Mouse (Mus musculus): ENCODE results near the gene Etv6. TPM values are rescaled to one million over a fixed set of nuclear protein-coding genes. Genes with fewer than 3 reads are reported as not detected.

Etv6 gene
- polyA plus RNA-seq, 1 experiment: 1.1 TPM

DNA sequence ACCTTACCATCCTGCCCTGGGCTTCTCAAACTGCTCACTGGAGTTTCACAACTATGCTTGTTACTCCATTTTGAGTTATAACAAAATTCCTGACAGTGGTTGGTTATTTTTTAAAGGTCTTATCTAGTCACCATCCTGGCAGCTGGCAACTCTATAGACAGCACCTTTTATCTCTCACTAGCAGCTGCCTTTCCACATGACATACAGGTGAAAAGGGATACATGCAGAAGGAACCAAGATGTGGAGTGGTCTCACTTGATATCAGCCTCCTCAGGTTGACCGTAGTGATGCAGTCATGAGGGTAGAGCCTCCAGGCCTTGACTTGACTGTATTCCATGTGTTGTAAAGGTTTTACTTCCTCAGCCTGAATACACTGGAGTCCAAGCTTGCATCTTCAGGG is 74.2 kb downstream of the Etv6 start:
- H3K9me3 ChIP-seq (ENCODE audit: control insufficient read depth, low read length): no peaks in the 10 kb centered on the region
- no peak for TF ChIP-seq GATA1 (IDR thresholded peaks at IDR 0.05; ENCODE audit: low read length)
- no peak for TF ChIP-seq TAL1 (IDR thresholded peaks at IDR 0.05; ENCODE audit: low read length)
- no peaks in the 10 kb centered on the region for H3K36me3 ChIP-seq (ENCODE audit: control insufficient read depth)
- peaks cover 12% of the 10 kb centered on the region for H3K4me1 ChIP-seq (ENCODE audit: control insufficient read depth)
- no peak overlapping the region for H3K4me3 ChIP-seq (replicated peaks)
- H3K27me3 ChIP-seq (ENCODE audit: control insufficient read depth): no peaks in the 10 kb centered on the region

DNA sequence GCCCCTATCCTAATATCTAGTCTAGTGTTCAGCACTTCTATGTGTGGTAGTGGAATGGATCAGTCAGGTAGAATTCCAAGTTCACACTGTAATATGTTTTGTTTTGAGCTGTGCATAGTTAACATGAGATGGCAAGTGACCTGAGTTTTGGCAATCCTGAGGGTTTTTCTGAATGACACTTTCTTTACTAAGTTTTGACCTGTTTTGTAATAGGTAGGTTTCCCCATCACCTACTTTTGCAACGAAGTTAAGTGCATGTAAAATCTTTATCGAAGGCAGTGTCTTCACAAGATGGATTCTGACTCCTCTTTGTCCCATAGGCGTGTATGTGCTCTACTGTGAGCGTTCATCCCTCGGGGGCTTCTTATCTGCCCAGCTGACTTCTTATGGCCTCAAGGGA is 74.7 kb downstream of the Etv6 start:
- Histone ChIP-seq H3K36me3 (ENCODE audit: control insufficient read depth) (no peaks in the 10 kb centered on the region), H3K4me3 (replicated peaks) (no peak overlapping the region), H3K27me3 (ENCODE audit: control insufficient read depth) (no peaks in the 10 kb centered on the region), H3K9me3 (ENCODE audit: control insufficient read depth, low read length) (no peaks in the 10 kb centered on the region), H3K4me1 (ENCODE audit: control insufficient read depth) (peaks cover 12% of the 10 kb centered on the region)
- TF ChIP-seq GATA1 (IDR thresholded peaks at IDR 0.05; ENCODE audit: low read length) (no peak), TAL1 (IDR thresholded peaks at IDR 0.05; ENCODE audit: low read length) (no peak)

DNA sequence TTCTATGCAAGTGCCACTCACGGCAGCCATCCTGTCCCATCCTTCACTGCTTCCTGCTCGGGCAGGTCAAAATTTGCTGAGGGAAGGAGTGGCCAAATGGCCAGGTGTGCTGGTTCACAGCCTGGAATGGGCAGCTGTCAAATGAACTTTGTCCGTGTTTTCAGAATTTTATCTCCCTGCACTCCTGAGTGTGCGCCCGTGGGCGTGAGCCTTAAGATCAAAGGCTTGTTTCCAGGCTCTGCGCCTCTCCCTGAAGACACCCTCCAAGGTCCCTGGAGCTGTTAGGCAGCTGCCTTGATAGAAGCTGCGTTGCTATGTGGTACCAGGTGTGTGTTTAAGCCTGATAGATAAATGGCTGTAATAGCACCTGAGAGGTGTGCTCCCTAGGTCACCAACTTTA is 76.1 kb downstream of the Etv6 start:
- peaks cover 12% of the 10 kb centered on the region for H3K4me1 ChIP-seq (ENCODE audit: control insufficient read depth)
- TF ChIP-seq TAL1 (IDR thresholded peaks at IDR 0.05; ENCODE audit: low read length) (no peak), GATA1 (IDR thresholded peaks at IDR 0.05; ENCODE audit: low read length) (no peak)
- no peaks in the 10 kb centered on the region for H3K9me3 ChIP-seq (ENCODE audit: control insufficient read depth, low read length)
- H3K27me3 ChIP-seq (ENCODE audit: control insufficient read depth): no peaks in the 10 kb centered on the region
- H3K4me3 ChIP-seq (replicated peaks): no peak overlapping the region
- H3K36me3 ChIP-seq (ENCODE audit: control insufficient read depth): no peaks in the 10 kb centered on the region

DNA sequence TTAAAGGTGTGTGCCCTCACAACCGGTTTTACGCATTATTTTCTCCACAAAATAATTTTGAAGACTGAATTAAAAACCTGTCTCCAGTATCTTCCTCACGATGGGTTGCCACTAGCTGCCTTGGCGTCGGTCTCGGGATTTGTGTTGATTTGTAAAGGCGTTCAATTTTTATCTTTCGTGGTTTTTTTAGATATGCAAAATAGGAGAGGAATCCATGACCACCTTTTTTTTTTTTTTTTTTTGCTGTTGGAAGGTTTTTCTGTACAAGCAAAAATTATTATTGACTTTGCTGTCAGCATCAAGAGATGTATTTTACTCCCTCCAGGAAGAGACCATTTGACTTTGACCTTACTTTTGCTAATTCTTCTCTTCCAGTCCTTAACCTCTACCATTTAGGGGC is 77.3 kb downstream of the Etv6 start:
- TF ChIP-seq TAL1 (IDR thresholded peaks at IDR 0.05; ENCODE audit: low read length): no peak
- no peak for TF ChIP-seq GATA1 (IDR thresholded peaks at IDR 0.05; ENCODE audit: low read length)
- Histone ChIP-seq H3K27me3 (ENCODE audit: control insufficient read depth) (no peaks in the 10 kb centered on the region), H3K4me1 (ENCODE audit: control insufficient read depth) (peaks cover 18% of the 10 kb centered on the region), H3K36me3 (ENCODE audit: control insufficient read depth) (no peaks in the 10 kb centered on the region), H3K9me3 (ENCODE audit: control insufficient read depth, low read length) (no peaks in the 10 kb centered on the region), H3K4me3 (replicated peaks) (no peak overlapping the region)

DNA sequence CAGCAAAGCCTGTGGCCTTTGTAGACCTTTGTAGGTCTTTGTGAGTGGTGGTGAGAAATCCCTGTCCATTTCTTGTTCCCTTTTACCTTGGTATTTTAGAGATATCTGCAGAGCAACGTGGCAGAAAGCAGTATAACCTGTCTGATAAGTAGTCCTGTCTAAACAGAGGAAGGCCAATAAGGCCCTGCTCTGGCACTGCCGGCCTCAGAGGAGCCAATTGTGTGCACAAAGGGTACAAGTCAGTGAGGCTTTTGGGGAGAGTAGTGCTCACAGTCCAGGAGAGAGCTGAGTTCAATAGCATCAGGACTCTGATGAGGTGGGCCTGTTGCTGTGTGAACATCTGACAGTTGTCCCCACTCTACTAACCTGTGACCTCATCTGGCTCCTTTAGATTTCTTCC is 77.7 kb downstream of the Etv6 start:
- H3K4me3 ChIP-seq (replicated peaks): no peak overlapping the region
- H3K9me3 ChIP-seq (ENCODE audit: control insufficient read depth, low read length): no peaks in the 10 kb centered on the region
- no peaks in the 10 kb centered on the region for H3K27me3 ChIP-seq (ENCODE audit: control insufficient read depth)
- TF ChIP-seq TAL1 (IDR thresholded peaks at IDR 0.05; ENCODE audit: low read length): no peak
- TF ChIP-seq GATA1 (IDR thresholded peaks at IDR 0.05; ENCODE audit: low read length): no peak
- peaks cover 19% of the 10 kb centered on the region for H3K4me1 ChIP-seq (ENCODE audit: control insufficient read depth)
- no peaks in the 10 kb centered on the region for H3K36me3 ChIP-seq (ENCODE audit: control insufficient read depth)

DNA sequence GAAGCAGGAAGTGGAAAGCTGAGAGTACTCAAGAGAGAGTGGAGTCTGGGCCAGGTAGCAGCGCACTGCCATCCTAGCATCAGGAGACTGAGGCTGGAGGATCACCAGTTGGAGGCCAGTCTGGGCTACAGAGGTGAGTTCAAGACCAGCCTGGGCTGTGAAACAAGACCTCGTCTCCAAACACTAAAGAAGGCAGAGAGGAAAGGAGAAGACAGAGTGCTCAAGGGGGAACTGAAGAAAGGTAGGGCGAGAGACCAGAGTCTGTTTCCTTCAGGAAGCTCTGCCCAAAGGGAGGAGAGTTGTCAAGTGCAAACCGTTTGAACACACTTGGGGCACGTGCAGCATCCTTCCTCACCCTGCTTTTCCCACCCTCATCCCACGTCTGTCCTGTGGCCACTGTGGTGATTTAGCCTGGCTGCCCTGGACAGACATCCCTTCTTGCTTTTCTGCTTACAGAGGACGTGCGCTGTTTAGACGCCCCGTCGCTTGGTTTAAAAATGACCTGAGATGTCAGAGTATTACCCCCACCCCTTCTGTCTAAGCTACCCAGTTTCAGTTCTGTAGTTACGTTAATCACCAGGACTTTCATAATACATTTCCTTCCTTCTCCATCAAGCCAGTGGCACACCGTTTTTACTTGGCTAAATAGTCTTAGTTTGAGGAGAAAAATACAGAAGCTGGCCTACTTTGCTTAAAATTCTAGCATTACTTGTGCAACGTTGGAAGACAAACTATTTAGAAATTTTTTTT is 79.9 kb downstream of the Etv6 start:
- Histone ChIP-seq H3K27me3 (ENCODE audit: control insufficient read depth) (no peaks in the 10 kb centered on the region), H3K36me3 (ENCODE audit: control insufficient read depth) (no peaks in the 10 kb centered on the region), H3K9me3 (ENCODE audit: control insufficient read depth, low read length) (no peaks in the 10 kb centered on the region), H3K4me3 (replicated peaks) (no peak overlapping the region), H3K4me1 (ENCODE audit: control insufficient read depth) (peaks cover 12% of the 10 kb centered on the region)
- TF ChIP-seq TAL1 (IDR thresholded peaks at IDR 0.05; ENCODE audit: low read length) (no peak), GATA1 (IDR thresholded peaks at IDR 0.05; ENCODE audit: low read length) (no peak)

DNA sequence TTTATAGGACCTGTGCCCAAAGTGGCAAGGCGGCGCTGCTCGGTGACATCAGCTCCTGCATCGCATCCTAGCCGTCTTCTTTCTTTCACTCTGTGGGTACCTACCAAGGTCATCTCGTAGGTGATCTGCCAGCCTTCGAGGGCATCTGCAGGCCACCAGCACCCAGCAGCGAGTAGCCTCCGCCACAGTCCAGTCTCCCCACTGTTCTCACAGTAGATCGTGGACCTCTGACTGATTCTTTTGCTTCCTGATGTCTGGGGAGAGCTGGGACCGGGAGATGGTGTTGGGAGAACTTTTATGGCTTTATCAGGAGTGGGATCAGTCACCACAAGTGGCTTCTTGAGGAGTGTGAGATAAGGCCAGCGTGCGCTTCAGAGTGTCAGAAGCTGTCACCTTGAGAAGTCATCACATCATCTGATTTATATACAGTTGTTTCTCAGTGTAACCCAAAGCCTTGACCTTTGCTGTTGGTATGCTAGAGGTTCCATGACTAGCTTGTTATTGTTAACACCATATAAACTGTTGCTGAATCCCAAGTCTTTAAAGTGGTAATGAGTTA is 82.0 kb downstream of the Etv6 start:
- Histone ChIP-seq H3K4me3 (replicated peaks) (no peak overlapping the region), H3K4me1 (ENCODE audit: control insufficient read depth) (peaks cover 7% of the 10 kb centered on the region), H3K9me3 (ENCODE audit: control insufficient read depth, low read length) (no peaks in the 10 kb centered on the region), H3K36me3 (ENCODE audit: control insufficient read depth) (no peaks in the 10 kb centered on the region), H3K27me3 (ENCODE audit: control insufficient read depth) (no peaks in the 10 kb centered on the region)
- TF ChIP-seq TAL1 (IDR thresholded peaks at IDR 0.05; ENCODE audit: low read length): no peak
- TF ChIP-seq GATA1 (IDR thresholded peaks at IDR 0.05; ENCODE audit: low read length): peak; percentile 32; the same call in 1 of the 2 replicates

DNA sequence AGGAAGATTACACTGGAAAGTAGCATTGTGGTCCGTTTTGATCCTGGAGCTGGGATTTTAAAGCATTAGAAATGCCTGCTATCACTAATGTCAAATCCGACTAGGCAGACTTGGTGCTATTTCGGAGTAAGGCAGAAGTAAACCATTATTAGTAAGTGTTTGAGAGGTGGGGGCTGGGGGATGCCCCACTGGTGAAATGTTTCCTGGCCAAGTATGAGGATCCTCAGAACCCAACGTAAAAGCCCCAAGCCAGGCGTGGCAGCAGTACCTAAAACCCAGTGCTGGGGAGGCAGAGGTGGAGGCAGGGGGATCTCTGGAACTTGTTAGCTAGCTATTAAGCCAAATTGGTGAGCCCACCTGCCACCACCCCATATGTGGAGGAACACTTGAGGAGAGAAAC is 83.0 kb downstream of the Etv6 start:
- Histone ChIP-seq H3K9me3 (ENCODE audit: control insufficient read depth, low read length) (no peaks in the 10 kb centered on the region), H3K36me3 (ENCODE audit: control insufficient read depth) (no peaks in the 10 kb centered on the region), H3K4me3 (replicated peaks) (no peak overlapping the region), H3K4me1 (ENCODE audit: control insufficient read depth) (peaks cover 7% of the 10 kb centered on the region), H3K27me3 (ENCODE audit: control insufficient read depth) (no peaks in the 10 kb centered on the region)
- TF ChIP-seq GATA1 (IDR thresholded peaks at IDR 0.05; ENCODE audit: low read length): no peak
- TF ChIP-seq TAL1 (IDR thresholded peaks at IDR 0.05; ENCODE audit: low read length): no peak

DNA sequence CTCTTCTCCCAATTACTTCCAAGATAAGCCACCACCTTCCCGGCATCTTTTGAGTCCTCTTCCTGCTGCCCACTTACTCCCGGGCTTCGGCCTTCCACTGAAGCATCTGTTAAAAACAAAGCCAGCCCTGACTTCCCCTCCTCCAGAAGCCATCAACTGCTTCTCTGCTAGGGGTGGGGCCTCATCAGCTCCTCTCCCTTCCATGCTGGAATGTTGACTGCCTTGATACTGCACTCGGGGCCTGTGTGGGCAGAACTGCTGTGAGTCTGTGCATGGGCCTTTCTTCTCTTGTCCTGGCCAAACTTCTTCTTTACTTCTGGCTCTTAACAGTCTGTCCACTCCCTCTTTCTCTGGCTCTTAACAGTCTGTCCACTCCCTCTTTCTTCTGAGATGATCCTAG is 83.6 kb downstream of the Etv6 start:
- TF ChIP-seq TAL1 (IDR thresholded peaks at IDR 0.05; ENCODE audit: low read length) (no peak), GATA1 (IDR thresholded peaks at IDR 0.05; ENCODE audit: low read length) (no peak)
- no peaks in the 10 kb centered on the region for H3K36me3 ChIP-seq (ENCODE audit: control insufficient read depth)
- H3K9me3 ChIP-seq (ENCODE audit: control insufficient read depth, low read length): no peaks in the 10 kb centered on the region
- H3K4me3 ChIP-seq (replicated peaks): no peak overlapping the region
- H3K4me1 ChIP-seq (ENCODE audit: control insufficient read depth): peaks cover 7% of the 10 kb centered on the region
- H3K27me3 ChIP-seq (ENCODE audit: control insufficient read depth): no peaks in the 10 kb centered on the region

Data from erythroblast, embryonic 14.5 days (primary cell).